Mouse (Mus musculus) bone marrow macrophage, adult 2 months (primary cell): ENCODE results near the gene Grm7.

Experiments
- CTCF ChIP-seq: IDR thresholded peaks from 2 replicates; pipeline ENCODE4 v1.5.1; 2012; ENCODE audit warnings: low read depth, mild to moderate bottlenecking, low read length, moderate library complexity
- POLR2A ChIP-seq: IDR thresholded peaks from 2 replicates; pipeline ENCODE4 v1.6.1; 2012; ENCODE audit warnings: mild to moderate bottlenecking, low read depth, low read length, borderline replicate concordance

DNA sequence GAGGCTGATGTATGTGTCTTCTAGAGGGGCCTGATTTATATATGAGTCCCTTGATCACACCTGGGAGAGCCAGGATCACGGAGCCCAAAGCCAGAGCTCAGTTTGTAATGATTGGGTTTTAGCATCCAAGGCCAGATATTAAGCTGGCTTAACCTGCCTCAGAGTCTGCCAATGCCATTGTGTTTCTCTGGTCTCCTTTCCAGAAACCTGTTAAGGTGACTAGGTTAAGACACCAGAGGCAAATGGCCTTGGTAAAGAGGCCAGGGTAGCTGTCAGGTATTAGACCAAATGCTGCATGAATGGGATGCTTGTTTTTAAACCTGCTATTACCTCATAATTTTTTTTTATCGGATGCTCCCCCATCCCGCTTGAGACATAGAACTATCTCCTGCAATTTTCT is 722.7 kb downstream of the Grm7 start:
- no peak for TF ChIP-seq CTCF
- no peak for TF ChIP-seq POLR2A
